Mouse (Mus musculus) MEL-GATA-1-ER (cell line): ENCODE measurements around the gene Arhgap29.

ENCODE experiments used
- DNase-seq: peaks from one replicate; pipeline ENCODE4 v3.0.0-alpha.2; 2012; ENCODE audit warnings: low read depth; ENCODE audit errors: extremely low read depth

The Arhgap29 gene

GRCm38 (mm10) chr3:121941204-121941745 is 11.1 kb upstream of the Arhgap29 start:
- DNase-seq = no peak

GRCm38 (mm10) chr3:121945957-121946356 is 6.4 kb upstream of the Arhgap29 start:
- DNase-seq = no peak

- no peak for DNase-seq
Observed at GRCm38 (mm10) chr3:121946765-121947164, 5.6 kb upstream of the Arhgap29 start.

GRCm38 (mm10) chr3:121950139-121950538 is 2.2 kb upstream of the Arhgap29 start:
- no peak for DNase-seq

- no peak for DNase-seq
Observed at GRCm38 (mm10) chr3:121951116-121951515, 1.2 kb upstream of the Arhgap29 start.

- no peak for DNase-seq
Observed at GRCm38 (mm10) chr3:121953049-121953432, 700 bp downstream of the Arhgap29 start.

GRCm38 (mm10) chr3:121953433-121954161 is 1.3 kb downstream of the Arhgap29 start:
- no peak for DNase-seq

- no peak for DNase-seq
Observed at GRCm38 (mm10) chr3:121954421-121954820, 2.1 kb downstream of the Arhgap29 start.

GRCm38 (mm10) chr3:121955527-121955926 is 3.2 kb downstream of the Arhgap29 start:
- DNase-seq = no peak

GRCm38 (mm10) chr3:121956789-121957188 is 4.4 kb downstream of the Arhgap29 start:
- DNase-seq = no peak

GRCm38 (mm10) chr3:121957606-121958344 is 5.4 kb downstream of the Arhgap29 start:
- DNase-seq = no peak

- peak; percentile 52 for DNase-seq
Observed at GRCm38 (mm10) chr3:121964173-121964572, 11.8 kb downstream of the Arhgap29 start.

GRCm38 (mm10) chr3:121967681-121968476 is 15.5 kb downstream of the Arhgap29 start:
- peak; percentile 77 for DNase-seq

- DNase-seq = no peak
Observed at GRCm38 (mm10) chr3:121968621-121969020, 16.3 kb downstream of the Arhgap29 start.

GRCm38 (mm10) chr3:121969451-121969850 is 17.1 kb downstream of the Arhgap29 start:
- DNase-seq = no peak

GRCm38 (mm10) chr3:121973761-121974160 is 21.4 kb downstream of the Arhgap29 start:
- DNase-seq = no peak

- no peak for DNase-seq
Observed at GRCm38 (mm10) chr3:121975381-121975780, 23.0 kb downstream of the Arhgap29 start.

GRCm38 (mm10) chr3:121981306-121981705 is 29.0 kb downstream of the Arhgap29 start:
- DNase-seq = no peak

GRCm38 (mm10) chr3:121982450-121982849 is 30.1 kb downstream of the Arhgap29 start:
- DNase-seq = no peak

GRCm38 (mm10) chr3:121995125-121995524 is 42.8 kb downstream of the Arhgap29 start:
- DNase-seq = no peak

- DNase-seq = no peak
Observed at GRCm38 (mm10) chr3:121999934-122000333, 47.6 kb downstream of the Arhgap29 start.

GRCm38 (mm10) chr3:122001568-122001967 is 49.2 kb downstream of the Arhgap29 start:
- DNase-seq = no peak
